Mouse (Mus musculus): Measurements from ENCODE around the gene Aplp2.

- TF ChIP-seq POLR2A (IDR thresholded peaks at IDR 0.05; ENCODE audit: extremely low read depth, insufficient read depth, low read length) (no peak), CTCF (IDR thresholded peaks at IDR 0.05; ENCODE audit: low read depth, low read length) (no peak)
Observed at GRCm38 (mm10) chr9:31156594-31156993, 55.0 kb downstream of the Aplp2 start.
